In genomic region chr2:29198446-29198845, GRCm38 (mm10) we compare ENCODE assay signal across 21 mouse cellular contexts. TPM values are rescaled to one million over a fixed set of nuclear protein-coding genes. Genes with fewer than 3 reads are reported as not detected.
DNase-seq lines count a peak whose midpoint lies in the region; ATAC-seq lines count a peak whose summit lies in the region.
"Had no signal": no experiment of that assay in that cellular context is flagged by ENCODE, and none has a peak within 500 bp of the region (broad histone marks: within the 10 kb centered on the region; RNA-seq: fewer than 3 reads in every experiment).

No protein-coding gene starts in this region.

- peaks cover 39% of the 10 kb centered on the region for H3K4me1 ChIP-seq in midbrain, embryonic 13.5 days (replicated peaks)

- peaks cover 44% of the 10 kb centered on the region for H3K27me3 ChIP-seq in midbrain, embryonic 13.5 days
- H3K27me3 ChIP-seq: Patski had no signal

- H3K9ac ChIP-seq in midbrain, embryonic 13.5 days (replicated peaks), result no peak overlapping the region
- H3K9ac ChIP-seq: forebrain, embryonic 13.5 days; heart, embryonic 15.5 days; hindbrain, embryonic 15.5 days; neural tube, embryonic 13.5 days had no signal

- H3K4me3 ChIP-seq in midbrain, embryonic 13.5 days (replicated peaks), result no peak overlapping the region
- H3K4me3 ChIP-seq: embryonic facial prominence, embryonic 10.5 days; forebrain, embryonic 13.5 days; heart, embryonic 15.5 days; hindbrain, embryonic 15.5 days; neural tube, embryonic 13.5 days had no signal

- H3K27ac ChIP-seq in midbrain, embryonic 13.5 days, result no peak overlapping the region
- H3K27ac ChIP-seq: embryonic facial prominence, embryonic 10.5 days; forebrain, embryonic 13.5 days; heart, embryonic 15.5 days; hindbrain, embryonic 15.5 days; neural tube, embryonic 13.5 days had no signal

- H3K36me3 ChIP-seq in midbrain, embryonic 13.5 days, result no peaks in the 10 kb centered on the region
- H3K36me3 ChIP-seq: embryonic facial prominence, embryonic 10.5 days; heart, embryonic 15.5 days; hindbrain, embryonic 15.5 days; neural tube, embryonic 13.5 days had no signal

- ATAC-seq in midbrain, embryonic 13.5 days, result no peak
- ATAC-seq: activated CD4-positive, CD25-positive, alpha-beta regulatory T cell, adult 4 months; forebrain, embryonic 13.5 days; intestine, embryonic 16.5 days; Patski had no signal

- intact Hi-C loops in gastrocnemius, postnatal 14 days (cut with DNase I; ENCODE audit: low total_unique reads), result no loop called here

- DNase-seq in adrenal gland, adult (ENCODE audit: inconsistent age in 2 of 2, low spot score in 1 of 2), result peak; percentile 83 to 91
- DNase-seq in adrenal gland, postnatal 4 days (ENCODE audit: low spot score in 2 of 2), result no peak
- peak; percentile 48 for DNase-seq in gastrocnemius, postnatal 25 days
- no peak for DNase-seq in gastrocnemius, postnatal 14 days
- peak; percentile 64 for DNase-seq in 3134 (ENCODE audit: extremely low read depth, insufficient read length, low spot score)
- peak; percentile 57 for DNase-seq in adrenal gland, postnatal 10 days
- no peak for DNase-seq in lung, postnatal 4 days
- DNase-seq: layer of hippocampus, postnatal 36 days; liver; lung, adult 18-20 months; right cerebral cortex, postnatal 25 days; thymus, postnatal 4 days had no signal

- WGBS in midbrain, embryonic 13.5 days, result 84% methylated on average over 5 of the region's 5 CpGs

- no peak overlapping the region for H3K4me2 ChIP-seq in midbrain, embryonic 13.5 days (replicated peaks)
- H3K4me2 ChIP-seq: forebrain, embryonic 13.5 days; heart, embryonic 15.5 days; hindbrain, embryonic 15.5 days; neural tube, embryonic 13.5 days had no signal

- H3K9me3 ChIP-seq in midbrain, embryonic 13.5 days, result no peaks in the 10 kb centered on the region
- H3K9me3 ChIP-seq: embryonic facial prominence, embryonic 10.5 days; forebrain, embryonic 13.5 days; heart, embryonic 15.5 days; hindbrain, embryonic 15.5 days; neural tube, embryonic 13.5 days had no signal

RNA-seq across cellular contexts. Expression of gene Ntng2, which starts 54.4 kb away (rescaled TPM):
- 10 to 100 TPM; 31.5 to 32.3 TPM for total RNA-seq in adrenal gland, postnatal 4 days (2021)
- 10 to 100 TPM; 33.4 to 40.0 TPM for total RNA-seq in gastrocnemius, postnatal 25 days (2021)
- 10 to 100 TPM; 24.2 to 28.2 TPM for total RNA-seq in gastrocnemius, postnatal 14 days (2021)
- total RNA-seq in adrenal gland, postnatal 10 days (2021), result 10 to 100 TPM; 16.2 to 24.2 TPM
- polyA plus RNA-seq in midbrain, embryonic 13.5 days (2015; fragmentation: Nextera tagmentation; extraction: Ambion mirVana), result 11.8 and 15.6 TPM in 2 replicates
- polyA plus RNA-seq: heart, embryonic 15.5 days; intestine, embryonic 16.5 days had no signal

Comparison
In these comparisons a context has a peak if more than half of its experiments do, and no peak if none do; other contexts are left out.
1. DNase-seq: peak in adrenal gland, adult (2 of 2), gastrocnemius, postnatal 25 days (single experiment), 3134 (single experiment) and adrenal gland, postnatal 10 days (single experiment); none in adrenal gland, postnatal 4 days (0 of 2), gastrocnemius, postnatal 14 days (single experiment) and lung, postnatal 4 days (0 of 2).